Mouse (Mus musculus): ENCODE data around the gene Twist2. TPM values are rescaled to one million over a fixed set of nuclear protein-coding genes. Genes with fewer than 3 reads are reported as not detected.
A peak's percentile ranks its signal among the peaks of the same experiment; 100 is the strongest.

The Twist2 gene
- polyA plus RNA-seq, 1 experiment from 2014 or later, result 9.4 TPM

DNA sequence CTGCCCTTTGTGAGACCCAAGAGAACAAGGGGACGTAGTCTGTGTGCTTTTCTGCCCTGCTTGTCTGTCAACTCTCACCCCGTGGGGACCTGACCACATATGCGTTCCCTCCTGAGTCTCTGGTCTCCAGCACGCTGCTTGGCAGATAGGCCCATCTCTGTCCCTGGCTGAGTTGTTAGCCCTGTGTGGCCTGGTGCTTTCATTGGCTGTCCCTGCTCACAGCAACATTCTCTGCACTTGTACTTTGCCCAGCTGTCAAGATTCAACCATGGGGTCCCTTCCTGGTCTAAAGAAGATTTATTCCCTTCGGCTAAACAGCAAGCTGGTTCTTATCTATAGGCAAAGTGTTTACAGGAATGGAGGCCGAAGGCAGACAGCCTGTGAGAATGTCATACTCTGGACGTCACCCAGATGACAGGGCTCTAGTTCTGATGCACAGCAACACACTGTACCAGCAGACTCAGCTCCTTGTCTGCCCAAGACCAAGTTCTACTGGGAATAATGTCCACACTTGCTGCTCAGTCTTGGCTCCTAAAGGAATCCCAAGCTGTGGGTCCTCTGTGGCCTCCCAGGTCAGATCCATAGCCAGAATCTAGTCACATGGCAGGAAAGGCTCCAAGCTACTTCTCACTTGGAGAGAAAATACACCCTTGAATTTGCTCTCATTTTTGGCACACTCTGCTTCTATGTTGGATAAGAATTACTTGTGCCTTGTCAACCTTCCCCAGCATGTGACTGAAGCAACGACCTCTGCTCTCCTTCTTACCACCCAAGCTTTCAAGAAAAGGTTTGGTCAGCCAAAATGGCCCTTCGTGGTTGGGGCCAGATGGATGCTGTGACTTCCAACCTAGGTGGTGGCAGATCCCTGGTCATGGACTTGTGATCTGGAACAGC is 55.8 kb downstream of the Twist2 start:
- H3K27ac ChIP-seq, result peak overlapping the region; percentile 15; the same call in 1 of the 2 replicates
- H3K9me3 ChIP-seq, result no peaks in the 10 kb centered on the region
- H3K27me3 ChIP-seq, result no peaks in the 10 kb centered on the region
- no peak overlapping the region for H3K9ac ChIP-seq
- 31% methylated on average over 9 of the region's 9 CpGs for WGBS
- H3K4me2 ChIP-seq, result no peak overlapping the region
- H3K4me3 ChIP-seq, result no peak overlapping the region
- ATAC-seq (ENCODE audit: borderline replicate concordance, extremely low read depth, low FRiP score, low TSS enrichment), result peak; percentile 79; the same call in 1 of the 2 replicates
- peaks cover 9% of the 10 kb centered on the region for H3K4me1 ChIP-seq
- H3K36me3 ChIP-seq, result no peaks in the 10 kb centered on the region

DNA sequence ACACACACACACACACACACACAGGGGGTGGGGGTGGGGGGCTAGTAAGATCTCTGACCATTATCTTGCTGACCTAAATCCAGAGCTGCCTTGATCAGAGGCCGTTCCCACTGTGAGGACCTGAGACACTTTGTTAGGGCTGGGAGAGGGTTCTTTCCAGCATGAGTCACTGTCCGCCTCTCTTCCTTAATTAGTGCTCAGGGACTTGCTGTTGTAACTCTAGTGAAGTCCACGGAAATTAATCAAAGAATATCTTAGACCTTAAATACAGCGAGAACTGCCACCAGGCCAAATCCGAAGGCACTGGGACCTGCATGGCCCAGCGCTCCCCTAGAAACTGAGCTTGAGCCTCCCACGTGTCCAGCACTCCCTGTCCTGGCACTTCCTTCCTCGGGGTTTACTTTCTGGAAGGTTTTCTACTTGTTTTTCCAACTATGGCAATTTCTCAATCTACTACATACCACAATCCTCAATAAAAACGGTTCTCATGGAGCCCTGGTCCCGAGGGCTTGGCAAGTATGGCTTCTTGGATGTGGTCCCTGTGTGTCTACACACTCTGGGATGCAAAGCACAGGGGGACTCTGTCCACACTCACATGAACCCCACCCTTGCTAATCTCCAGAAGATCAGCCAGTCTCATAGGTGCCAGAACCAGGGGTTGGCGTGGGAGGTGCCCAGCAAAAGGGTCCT is 57.0 kb downstream of the Twist2 start:
- Histone ChIP-seq H3K4me3 (no peak overlapping the region), H3K9me3 (no peaks in the 10 kb centered on the region), H3K27me3 (no peaks in the 10 kb centered on the region), H3K4me2 (no peak overlapping the region), H3K36me3 (no peaks in the 10 kb centered on the region), H3K9ac (no peak overlapping the region), H3K4me1 (peaks cover 9% of the 10 kb centered on the region), H3K27ac (no peak overlapping the region)
- ATAC-seq (ENCODE audit: borderline replicate concordance, extremely low read depth, low FRiP score, low TSS enrichment), result no peak
- 76% methylated on average over 11 of the region's 11 CpGs for WGBS

DNA sequence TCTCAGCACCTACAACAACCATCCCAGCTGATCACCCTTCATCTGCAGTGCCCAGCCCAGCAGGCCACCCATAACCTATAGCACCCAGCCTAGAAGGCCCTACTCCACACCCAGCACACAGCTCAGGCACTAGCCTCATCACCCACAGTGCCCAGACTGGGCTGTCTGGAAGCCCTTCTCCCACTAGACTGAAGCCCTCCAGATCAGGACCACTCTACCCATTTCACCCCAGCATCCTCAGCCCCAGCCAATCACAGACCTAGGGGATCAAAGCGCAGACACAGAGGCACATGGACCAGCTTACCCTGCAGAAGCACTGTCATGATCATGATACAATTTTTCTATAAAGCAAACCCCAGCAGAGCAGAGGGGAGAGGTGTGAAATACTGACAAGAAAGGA is 57.6 kb downstream of the Twist2 start:
- Histone ChIP-seq H3K9ac (no peak overlapping the region), H3K4me3 (no peak overlapping the region), H3K9me3 (no peaks in the 10 kb centered on the region), H3K27ac (no peak overlapping the region), H3K36me3 (no peaks in the 10 kb centered on the region), H3K27me3 (no peaks in the 10 kb centered on the region), H3K4me1 (peaks cover 9% of the 10 kb centered on the region), H3K4me2 (no peak overlapping the region)
- no peak for ATAC-seq (ENCODE audit: borderline replicate concordance, extremely low read depth, low FRiP score, low TSS enrichment)
- 93% methylated on average over 1 of the region's 1 CpGs for WGBS

DNA sequence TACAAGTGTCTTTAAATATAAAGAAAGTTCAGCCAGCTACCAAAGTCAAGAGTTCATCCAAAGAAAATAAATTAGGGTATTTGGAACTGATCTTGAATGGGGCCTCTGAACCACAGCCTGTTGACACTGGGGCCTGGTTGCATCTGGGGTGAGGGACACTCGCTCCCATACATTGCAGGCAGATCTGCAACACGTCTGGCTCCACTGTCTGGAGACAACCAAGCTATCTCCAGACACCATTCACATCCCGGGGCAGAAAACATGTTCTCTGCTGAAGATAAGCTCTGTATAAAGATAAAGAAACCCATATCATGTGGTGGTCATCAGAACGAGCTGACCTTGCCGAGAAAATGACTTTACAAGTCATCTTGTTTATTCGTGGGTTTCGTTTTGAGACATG is 60.2 kb downstream of the Twist2 start:
- H3K27ac ChIP-seq, result no peak overlapping the region
- no peaks in the 10 kb centered on the region for H3K27me3 ChIP-seq
- no peak overlapping the region for H3K4me2 ChIP-seq
- no peaks in the 10 kb centered on the region for H3K36me3 ChIP-seq
- 36% methylated on average over 7 of the region's 7 CpGs for WGBS
- H3K9ac ChIP-seq, result no peak overlapping the region
- no peaks in the 10 kb centered on the region for H3K9me3 ChIP-seq
- H3K4me3 ChIP-seq, result no peak overlapping the region
- no peak for ATAC-seq (ENCODE audit: borderline replicate concordance, extremely low read depth, low FRiP score, low TSS enrichment)
- H3K4me1 ChIP-seq, result peaks cover 9% of the 10 kb centered on the region

DNA sequence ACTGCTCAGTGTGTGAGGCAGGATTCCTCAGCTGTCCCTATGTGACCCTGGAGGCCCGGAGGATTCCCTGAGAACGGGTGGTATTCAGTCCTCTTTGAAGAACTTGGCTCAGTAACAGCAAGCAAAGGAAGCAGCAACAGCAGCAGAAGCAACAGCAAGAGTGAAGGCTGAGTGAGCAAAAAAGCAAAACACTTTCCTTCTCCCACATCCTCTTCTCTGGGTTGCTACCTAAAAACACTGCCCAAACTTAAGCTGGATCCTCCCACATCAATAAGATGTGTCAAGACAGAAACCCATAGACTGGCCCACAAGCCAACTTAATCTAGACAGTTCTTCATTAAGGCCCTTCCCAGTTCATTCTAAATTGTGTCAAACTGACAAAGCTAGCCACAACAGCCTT is 64.7 kb downstream of the Twist2 start:
- no peak for ATAC-seq (ENCODE audit: borderline replicate concordance, extremely low read depth, low FRiP score, low TSS enrichment)
- Histone ChIP-seq H3K4me2 (no peak overlapping the region), H3K4me1 (peaks cover 16% of the 10 kb centered on the region), H3K9ac (no peak overlapping the region), H3K27me3 (no peaks in the 10 kb centered on the region), H3K27ac (no peak overlapping the region), H3K9me3 (no peaks in the 10 kb centered on the region), H3K36me3 (no peaks in the 10 kb centered on the region), H3K4me3 (no peak overlapping the region)
- WGBS, result 51% methylated on average over 2 of the region's 2 CpGs

DNA sequence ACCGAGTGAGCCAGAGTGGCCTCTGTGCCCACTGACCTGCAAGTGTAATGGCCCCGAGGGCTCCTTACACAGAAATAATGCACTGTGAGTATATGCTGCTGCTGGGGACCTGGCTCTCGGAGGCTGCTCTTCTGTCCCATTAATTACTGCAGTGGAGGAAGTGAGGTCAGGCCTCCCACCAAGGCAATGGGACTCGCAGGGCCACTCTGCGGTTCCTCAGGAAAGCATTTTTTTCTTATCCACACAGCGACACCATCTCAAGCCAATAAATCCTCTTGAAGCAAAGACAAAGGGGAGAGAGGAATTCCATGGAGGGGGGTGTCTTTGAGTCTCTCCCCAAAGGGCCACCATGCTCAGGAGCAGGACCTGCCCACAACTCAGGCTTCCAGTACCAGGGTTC is 69.8 kb downstream of the Twist2 start:
- no peak overlapping the region for H3K4me2 ChIP-seq
- ATAC-seq (ENCODE audit: borderline replicate concordance, extremely low read depth, low FRiP score, low TSS enrichment), result no peak
- H3K36me3 ChIP-seq, result no peaks in the 10 kb centered on the region
- H3K27ac ChIP-seq, result no peak overlapping the region
- 31% methylated on average over 6 of the region's 6 CpGs for WGBS
- no peaks in the 10 kb centered on the region for H3K9me3 ChIP-seq
- H3K9ac ChIP-seq, result no peak overlapping the region
- H3K27me3 ChIP-seq, result no peaks in the 10 kb centered on the region
- H3K4me1 ChIP-seq, result peaks cover 42% of the 10 kb centered on the region
- no peak overlapping the region for H3K4me3 ChIP-seq

DNA sequence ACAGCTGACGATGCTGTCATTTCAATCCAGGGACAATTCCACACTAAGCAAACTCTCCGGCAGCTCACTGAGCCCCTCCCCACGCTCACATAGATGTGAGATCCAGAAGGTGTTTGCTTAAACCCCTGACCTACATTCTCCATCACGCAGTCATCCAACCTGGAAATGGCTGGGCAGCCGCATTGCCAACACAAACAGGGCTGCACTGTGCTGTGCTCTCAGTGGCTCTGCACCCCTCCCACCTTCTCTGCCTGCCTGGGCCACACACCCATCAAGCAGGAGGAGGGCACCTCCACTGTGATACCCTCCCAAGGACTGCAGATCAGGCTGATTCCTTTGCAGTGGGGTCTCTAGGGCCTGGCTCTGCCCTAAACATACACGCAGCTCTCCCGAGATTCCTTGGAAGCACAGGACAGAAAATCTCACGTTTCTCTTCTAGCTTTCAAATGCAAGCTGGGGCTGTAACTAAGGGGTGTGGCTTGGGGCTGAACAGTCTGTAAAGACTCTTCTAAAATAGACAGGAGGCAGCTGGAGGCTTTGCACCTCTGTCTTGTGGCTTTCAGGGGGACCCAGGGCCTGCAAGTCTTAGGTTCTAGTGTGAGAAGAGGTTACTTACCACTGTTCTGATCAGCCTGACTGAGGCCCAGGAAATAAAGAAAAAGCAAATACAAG is 71.3 kb downstream of the Twist2 start:
- H3K4me2 ChIP-seq, result no peak overlapping the region
- H3K27me3 ChIP-seq, result no peaks in the 10 kb centered on the region
- peaks cover 42% of the 10 kb centered on the region for H3K4me1 ChIP-seq
- no peak overlapping the region for H3K4me3 ChIP-seq
- H3K36me3 ChIP-seq, result no peaks in the 10 kb centered on the region
- H3K9ac ChIP-seq, result no peak overlapping the region
- no peaks in the 10 kb centered on the region for H3K9me3 ChIP-seq
- 27% methylated on average over 8 of the region's 8 CpGs for WGBS
- peak; percentile 23; the same call in 1 of the 2 replicates for ATAC-seq (ENCODE audit: borderline replicate concordance, extremely low read depth, low FRiP score, low TSS enrichment)
- peak overlapping the region; percentile 51 for H3K27ac ChIP-seq

DNA sequence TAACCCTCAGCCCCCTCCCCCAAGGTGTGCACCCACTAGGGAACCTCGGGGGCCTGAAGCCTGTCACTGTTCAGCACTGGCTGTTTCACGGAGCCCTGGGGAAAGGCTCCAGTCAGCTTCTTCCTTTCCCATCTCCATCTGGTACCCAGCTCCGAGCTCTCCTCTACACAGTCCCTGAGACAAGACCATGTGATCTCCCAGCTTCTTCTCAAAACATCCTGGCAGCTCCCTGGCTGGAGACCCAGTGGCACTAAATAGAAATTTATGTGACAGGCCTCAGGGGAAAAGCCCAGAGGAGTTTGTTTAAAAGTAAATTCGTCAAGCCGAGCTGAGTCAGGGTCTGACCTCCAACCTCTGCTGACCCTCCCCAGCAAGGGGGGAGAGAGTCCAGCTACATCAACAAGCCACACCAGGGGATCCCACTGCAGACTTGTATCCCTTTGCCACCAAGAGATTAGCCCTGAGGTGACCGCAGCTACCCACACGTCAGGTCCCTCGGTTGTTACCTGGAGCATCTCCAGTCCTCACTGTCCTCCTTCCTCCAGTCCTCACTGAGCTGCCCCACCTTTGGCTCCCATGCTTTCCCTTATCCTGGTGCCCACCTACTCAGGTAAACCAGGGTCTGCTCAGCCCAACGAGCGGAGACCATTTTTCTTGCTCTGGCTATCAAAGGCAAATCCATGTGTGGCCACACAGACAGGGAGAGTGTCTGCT is 72.5 kb downstream of the Twist2 start:
- Histone ChIP-seq H3K9ac (no peak overlapping the region), H3K4me2 (no peak overlapping the region), H3K9me3 (no peaks in the 10 kb centered on the region), H3K4me1 (peaks cover 42% of the 10 kb centered on the region), H3K27me3 (no peaks in the 10 kb centered on the region), H3K4me3 (no peak overlapping the region), H3K27ac (no peak overlapping the region), H3K36me3 (no peaks in the 10 kb centered on the region)
- WGBS, result 46% methylated on average over 10 of the region's 10 CpGs
- ATAC-seq (ENCODE audit: borderline replicate concordance, extremely low read depth, low FRiP score, low TSS enrichment), result no peak

DNA sequence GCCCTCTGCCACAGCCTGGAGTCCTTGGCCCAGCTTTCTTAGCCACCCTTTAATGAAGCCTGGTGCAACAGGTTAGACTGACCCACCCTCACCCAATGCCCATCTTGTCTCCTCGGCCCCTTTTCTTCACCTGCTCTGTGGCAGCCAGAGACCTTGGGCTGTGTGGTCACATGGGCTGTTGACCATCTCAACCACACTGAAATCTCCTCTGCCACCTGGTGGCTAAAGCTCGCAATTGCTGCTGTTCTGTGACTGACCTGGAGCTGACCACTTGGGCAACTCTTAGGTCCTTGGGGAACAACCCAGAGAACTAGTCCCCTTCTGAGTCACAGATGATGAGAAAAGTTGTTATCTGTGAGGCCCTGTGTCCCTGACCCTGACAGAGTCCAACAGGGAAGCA is 73.4 kb downstream of the Twist2 start:
- no peak overlapping the region for H3K4me2 ChIP-seq
- ATAC-seq (ENCODE audit: borderline replicate concordance, extremely low read depth, low FRiP score, low TSS enrichment), result peak; percentile 37; the same call in 1 of the 2 replicates
- no peaks in the 10 kb centered on the region for H3K36me3 ChIP-seq
- H3K9me3 ChIP-seq, result no peaks in the 10 kb centered on the region
- no peak overlapping the region for H3K9ac ChIP-seq
- no peak overlapping the region for H3K27ac ChIP-seq
- H3K27me3 ChIP-seq, result no peaks in the 10 kb centered on the region
- WGBS, result 12% methylated on average over 2 of the region's 2 CpGs
- peaks cover 39% of the 10 kb centered on the region for H3K4me1 ChIP-seq
- no peak overlapping the region for H3K4me3 ChIP-seq

DNA sequence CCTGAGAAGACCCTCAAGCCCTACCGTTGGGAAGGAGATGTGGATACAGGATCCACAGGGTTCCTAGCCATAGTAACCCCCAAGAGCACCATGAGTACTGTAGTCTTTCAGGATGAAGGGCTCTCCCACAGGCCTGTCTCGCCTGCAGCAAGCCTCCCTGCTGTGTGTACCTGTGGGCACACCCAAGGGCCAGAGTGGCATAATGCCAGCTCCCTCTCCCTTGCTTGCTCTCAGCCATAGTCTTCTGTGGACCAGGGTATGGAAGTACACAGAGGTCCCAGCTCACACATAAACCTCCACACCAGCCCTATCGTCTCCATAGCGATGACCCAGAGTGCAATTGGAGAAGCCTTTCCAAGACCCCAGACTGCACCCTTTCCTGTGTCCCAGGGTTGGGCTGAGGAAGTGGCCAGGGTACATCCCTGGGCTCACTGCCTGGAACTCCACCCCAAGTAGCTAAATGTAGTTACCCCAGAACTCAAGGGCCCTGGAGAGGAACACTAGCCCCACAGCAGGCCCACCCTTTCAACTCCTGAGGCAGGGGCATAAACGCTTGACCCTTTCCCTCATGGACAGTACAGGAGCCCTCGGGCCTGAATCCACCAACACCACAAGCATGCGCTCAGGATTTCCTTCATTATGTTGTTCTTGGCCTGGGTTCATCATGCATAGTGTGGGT is 73.9 kb downstream of the Twist2 start:
- Histone ChIP-seq H3K9me3 (no peaks in the 10 kb centered on the region), H3K9ac (no peak overlapping the region), H3K4me1 (peaks cover 33% of the 10 kb centered on the region), H3K4me3 (no peak overlapping the region), H3K27me3 (no peaks in the 10 kb centered on the region), H3K4me2 (no peak overlapping the region), H3K27ac (no peak overlapping the region), H3K36me3 (no peaks in the 10 kb centered on the region)
- 61% methylated on average over 7 of the region's 7 CpGs for WGBS
- peak; percentile 3; the same call in 1 of the 2 replicates for ATAC-seq (ENCODE audit: borderline replicate concordance, extremely low read depth, low FRiP score, low TSS enrichment)

DNA sequence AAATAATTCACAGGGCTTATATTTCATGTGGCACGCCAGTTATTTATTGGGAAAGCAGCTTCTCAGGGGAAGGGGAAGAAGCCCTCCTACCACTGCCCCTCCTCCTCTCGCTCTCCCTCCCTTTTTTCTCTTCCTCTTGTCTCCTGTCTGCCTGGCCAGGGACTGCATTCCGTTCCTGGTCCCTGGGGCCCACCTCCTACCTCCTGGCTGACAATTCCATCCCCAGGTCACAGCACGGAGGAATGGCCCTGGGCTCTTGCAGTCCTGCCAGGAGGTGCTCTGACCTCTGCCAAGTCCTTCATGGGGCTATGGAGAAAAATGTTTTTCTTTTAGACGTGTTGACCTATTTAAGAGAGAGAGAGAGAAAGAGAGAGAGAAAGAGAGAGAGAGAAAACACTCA is 77.4 kb downstream of the Twist2 start:
- WGBS, result 30% methylated on average over 5 of the region's 5 CpGs
- H3K27me3 ChIP-seq, result no peaks in the 10 kb centered on the region
- no peak overlapping the region for H3K27ac ChIP-seq
- no peaks in the 10 kb centered on the region for H3K36me3 ChIP-seq
- H3K9me3 ChIP-seq, result peaks cover under 1% of the 10 kb centered on the region; the same call in 1 of the 2 replicates
- H3K4me2 ChIP-seq, result no peak overlapping the region
- H3K9ac ChIP-seq, result no peak overlapping the region
- ATAC-seq (ENCODE audit: borderline replicate concordance, extremely low read depth, low FRiP score, low TSS enrichment), result no peak
- no peak overlapping the region for H3K4me3 ChIP-seq
- H3K4me1 ChIP-seq, result no peaks in the 10 kb centered on the region
